Mouse (Mus musculus): ENCODE data around the gene Ddx4.
"Not testable (repeated sequence)": the region's sequence is repeated elsewhere in the genome, so short reads cannot be mapped to it uniquely, and the experiment has no call there.

Gene Ddx4

DNA sequence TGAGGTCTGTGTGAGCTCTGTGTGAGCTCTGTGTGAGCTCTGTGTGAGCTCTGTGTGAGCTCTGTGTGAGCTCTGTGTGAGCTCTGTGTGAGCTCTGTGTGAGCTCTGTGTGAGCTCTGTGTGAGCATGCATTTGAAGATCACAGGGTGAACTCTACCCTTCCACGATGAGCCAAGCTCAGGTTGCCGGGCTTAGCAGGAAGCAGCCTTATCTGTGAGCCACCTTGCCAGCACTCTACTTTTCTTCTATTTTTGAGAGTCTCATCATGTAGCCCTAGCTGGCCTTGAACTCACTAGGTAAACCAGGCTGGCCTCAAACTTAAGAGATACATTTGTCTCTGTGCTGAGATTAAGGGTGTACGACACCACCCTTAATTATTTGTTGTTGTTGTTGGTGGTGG is 15.8 kb downstream of the Ddx4 start:
- DNase-seq (ENCODE audit: low spot score) = no peak

DNA sequence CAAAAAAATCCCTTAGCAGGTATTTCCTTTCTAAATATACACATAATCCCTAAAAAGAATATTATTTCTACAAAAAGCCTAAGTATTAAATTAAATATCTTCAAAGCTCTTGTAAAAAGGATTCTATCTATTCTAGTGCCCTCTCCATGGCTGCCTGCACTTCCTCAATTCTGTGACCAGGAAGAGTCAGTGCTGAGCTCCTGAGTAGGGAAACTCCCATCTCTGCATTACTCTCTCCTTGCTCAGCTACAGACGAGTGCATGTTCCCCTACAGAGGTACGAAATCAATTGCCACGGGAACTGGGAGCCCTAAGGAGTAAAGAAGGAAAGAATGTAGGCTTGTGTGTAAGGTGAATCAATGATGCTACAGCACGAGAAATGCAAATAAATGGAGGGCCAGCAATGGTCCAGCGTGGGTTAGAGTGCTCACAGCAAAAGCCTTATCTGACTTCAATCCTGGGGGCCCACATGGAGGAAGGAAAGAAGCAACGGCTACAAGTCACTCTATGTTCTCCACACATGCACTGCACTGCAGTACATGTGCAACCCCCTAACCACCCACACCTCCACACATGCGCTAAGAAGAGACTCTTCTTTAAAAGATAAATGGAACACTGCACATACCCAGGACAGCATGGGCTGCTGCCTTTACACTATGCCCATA is 17.0 kb downstream of the Ddx4 start:
- no peak for DNase-seq (ENCODE audit: low spot score)

DNA sequence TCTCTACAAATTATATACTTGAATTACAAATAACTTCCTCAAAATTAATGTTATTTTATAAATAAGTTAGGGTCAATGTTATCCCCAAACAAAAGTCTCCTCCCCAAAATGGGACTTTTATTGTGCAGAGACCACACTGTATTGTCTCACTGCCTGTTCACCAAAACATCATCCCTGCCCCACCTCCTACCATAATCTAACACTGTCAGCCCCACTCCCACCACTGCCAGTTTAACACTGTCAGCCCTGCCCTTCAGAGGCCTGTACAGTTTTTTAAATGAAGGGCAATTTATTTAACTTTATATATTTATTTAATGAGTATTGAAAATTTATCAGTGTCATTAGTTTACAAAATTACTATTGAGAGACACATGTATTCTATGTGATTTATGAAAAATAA is 26.7 kb downstream of the Ddx4 start:
- DNase-seq (ENCODE audit: low spot score) = no peak

DNA sequence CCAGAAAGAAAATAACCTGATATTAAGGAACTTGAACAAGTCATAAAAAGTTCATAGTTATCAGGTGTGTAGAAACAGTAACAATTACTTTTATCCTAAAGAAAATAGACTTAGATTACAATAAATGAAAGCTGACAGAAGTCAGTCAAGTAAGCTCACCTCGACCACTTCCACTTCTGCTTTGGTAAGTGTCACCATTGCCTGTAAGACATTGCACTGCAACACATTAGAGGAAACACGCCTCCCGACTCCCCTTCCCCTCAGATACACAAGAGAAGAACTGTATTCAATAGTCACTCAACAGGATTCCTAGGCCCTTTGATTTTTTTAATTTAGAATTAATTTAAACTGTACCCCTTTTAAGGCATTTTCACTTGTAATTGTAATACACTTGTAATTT is 27.7 kb downstream of the Ddx4 start:
- DNase-seq (ENCODE audit: low spot score) = no peak

DNA sequence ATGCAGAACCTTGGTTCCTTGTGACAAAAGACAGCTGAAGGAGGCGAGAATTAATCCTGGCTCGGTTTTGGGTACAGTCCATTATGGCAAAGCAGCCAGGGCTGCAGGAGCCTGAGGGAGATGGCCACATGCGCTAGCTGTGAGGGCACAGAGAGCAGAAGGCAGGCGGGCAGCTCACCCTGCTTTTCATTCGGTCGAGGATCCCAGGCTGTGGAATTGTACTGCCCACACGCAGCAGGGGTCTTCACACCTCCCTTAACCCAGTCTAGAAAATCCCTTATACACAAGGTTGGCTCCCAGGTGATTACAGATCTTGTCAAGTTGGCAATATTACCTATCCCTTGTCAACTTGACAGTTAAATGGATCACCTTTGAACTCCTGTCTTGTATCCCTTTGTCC is 28.6 kb downstream of the Ddx4 start:
- no peak for DNase-seq (ENCODE audit: low spot score)

DNA sequence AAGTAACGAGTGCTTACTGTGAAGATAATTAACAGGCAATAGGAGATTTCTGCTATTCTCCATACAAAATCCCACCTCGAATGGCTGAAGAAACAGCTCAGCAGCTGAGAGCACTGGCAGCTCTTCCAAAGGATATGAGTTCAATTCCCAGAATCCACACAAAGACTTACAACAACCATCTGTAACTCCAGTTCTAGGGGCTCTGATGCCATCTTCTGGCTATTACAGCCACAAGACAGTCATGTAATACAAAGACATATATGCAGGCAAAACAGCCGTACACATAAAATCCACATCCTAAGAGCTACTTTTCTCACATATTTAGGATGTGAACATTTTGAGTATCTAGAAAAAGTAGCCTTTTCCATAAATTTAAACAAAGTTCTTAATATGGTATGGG is 30.7 kb downstream of the Ddx4 start:
- no peak for DNase-seq (ENCODE audit: low spot score)

DNA sequence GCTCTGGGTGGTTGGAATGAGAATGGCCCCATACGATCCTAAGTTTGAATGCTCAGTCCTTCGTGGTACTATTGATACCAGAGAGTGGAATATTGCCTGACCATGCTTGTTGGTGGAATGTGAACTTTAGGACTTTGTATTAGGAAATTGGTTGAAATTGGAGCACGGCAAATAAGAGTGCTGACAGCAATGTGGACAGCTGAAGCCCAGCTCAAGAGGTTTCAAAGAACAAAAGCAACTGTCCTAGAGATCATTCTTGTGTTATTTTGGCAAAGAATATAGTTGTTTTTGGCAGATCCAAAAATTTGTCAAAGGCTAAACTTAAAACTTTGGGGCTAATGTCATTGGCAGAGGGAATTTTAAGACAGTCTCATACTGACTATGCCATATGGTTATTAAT is 43.7 kb downstream of the Ddx4 start:
- DNase-seq (ENCODE audit: low spot score) = no peak

DNA sequence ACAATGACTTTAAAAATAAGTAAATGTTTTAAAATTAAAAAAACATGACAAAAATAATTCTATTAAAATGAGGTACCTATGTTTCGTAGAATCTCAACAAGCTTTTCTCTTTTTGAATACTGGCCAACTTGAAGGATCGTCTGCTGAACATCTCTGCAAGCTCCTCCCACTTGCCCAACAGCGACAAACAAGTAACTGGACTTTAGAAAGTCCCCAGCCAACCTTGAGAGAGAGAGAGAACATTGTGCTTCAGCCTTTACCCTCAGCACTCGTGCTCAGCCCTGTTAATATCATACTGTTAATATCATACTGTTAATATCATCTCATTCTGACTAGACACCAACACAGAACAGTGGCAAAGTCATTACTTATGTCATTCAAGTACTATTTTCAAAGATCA is 47.9 kb downstream of the Ddx4 start:
- DNase-seq (ENCODE audit: low spot score) = no peak

DNA sequence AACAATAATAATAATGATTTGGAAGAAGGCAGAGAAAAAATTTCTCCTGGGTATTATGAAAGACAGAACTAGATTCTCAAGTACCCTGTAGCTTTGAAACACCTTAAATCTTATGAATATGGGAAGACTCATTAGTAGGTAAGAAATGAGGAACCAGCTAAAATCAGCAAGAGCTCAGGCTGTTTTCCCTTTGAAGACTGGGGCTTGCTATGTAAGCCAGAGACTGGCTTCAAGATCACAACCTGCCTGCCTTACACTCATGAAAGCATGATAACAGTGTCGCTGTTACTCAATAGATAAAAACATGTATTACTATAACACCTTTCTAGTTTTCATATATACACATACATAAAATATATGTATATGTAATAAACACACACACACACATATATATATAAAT is 48.4 kb downstream of the Ddx4 start:
- no peak for DNase-seq (ENCODE audit: low spot score)

DNA sequence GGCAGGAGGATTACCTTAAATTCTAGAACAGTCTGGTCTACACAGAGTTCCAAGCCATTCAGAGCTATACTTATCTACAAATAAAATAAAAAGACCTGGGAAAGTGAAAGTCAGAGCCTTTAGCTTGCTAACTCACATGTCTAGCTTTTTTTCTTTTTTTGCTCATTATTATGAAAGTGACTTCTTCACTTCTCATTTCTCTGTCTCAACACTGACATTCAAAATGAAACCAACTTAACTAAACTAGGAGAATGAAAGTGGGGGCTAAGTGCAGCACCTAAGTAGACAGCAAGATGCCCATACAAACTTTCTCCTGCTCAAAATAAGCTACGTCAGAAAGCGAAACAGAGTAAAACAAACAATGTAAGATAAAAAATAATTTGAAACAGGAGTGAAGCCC is 49.7 kb downstream of the Ddx4 start:
- DNase-seq (ENCODE audit: low spot score) = no peak

DNA sequence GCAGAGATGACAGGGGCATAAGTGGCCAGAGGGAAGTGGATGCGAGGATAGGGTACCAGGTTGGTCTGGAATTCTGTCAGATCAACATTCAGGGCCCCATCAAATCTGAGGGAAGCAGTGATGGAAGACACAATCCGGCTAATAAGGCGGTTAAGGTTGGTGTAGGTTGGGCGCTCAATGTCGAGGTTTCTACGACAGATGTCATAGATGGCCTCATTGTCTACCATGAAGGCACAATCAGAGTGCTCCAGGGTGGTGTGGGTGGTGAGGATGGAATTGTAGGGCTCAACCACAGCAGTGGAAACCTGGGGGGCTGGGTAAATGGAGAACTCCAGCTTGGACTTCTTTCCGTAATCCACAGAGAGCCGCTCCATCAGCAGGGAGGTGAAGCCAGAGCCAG is 58.0 kb downstream of the Ddx4 start, which contains the start of gene Il31ra:
Gene Il31ra, minus strand, starts transcription at position 101 of the 400 bp plus-strand sequence.
- DNase-seq (ENCODE audit: low spot score) = not testable (repeated sequence)

DNA sequence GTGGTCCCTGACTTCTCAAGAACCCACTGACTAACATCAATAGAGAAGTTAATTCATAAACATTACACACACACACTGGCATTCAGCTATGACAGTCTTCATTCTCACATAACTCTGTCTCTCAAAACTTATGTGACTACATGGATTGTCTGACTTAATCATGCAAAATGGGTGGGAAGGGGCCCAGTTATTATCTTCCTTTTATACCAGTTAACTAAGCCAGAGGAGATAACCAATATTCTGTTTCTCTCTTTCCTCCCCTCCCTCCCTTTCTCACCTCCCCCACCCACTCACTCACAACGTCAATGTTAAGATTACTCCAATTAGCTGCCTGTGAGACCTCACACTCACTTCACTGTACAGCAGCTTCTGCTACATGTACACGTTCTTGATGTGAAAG is 62.0 kb downstream of the Ddx4 start:
- no peak for DNase-seq (ENCODE audit: low spot score)

DNA sequence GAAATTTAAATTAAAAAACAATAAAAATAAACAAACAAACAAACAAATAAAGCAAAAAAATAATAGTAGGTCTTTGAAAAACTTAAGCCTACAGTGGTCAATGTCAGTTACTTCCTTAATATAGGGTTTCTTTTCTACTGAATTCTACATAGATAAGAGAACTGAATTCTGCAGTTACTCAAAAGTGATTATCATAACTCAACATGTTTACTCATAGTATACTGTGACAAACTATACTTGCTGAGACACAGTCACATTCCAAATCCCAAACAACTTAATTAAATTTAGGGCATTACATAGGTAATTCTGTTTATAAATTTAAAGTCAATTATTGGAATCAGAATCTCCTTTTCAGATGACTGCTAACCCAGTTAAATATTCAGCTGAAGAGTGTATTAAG is 62.6 kb downstream of the Ddx4 start:
- no peak for DNase-seq (ENCODE audit: low spot score)

DNA sequence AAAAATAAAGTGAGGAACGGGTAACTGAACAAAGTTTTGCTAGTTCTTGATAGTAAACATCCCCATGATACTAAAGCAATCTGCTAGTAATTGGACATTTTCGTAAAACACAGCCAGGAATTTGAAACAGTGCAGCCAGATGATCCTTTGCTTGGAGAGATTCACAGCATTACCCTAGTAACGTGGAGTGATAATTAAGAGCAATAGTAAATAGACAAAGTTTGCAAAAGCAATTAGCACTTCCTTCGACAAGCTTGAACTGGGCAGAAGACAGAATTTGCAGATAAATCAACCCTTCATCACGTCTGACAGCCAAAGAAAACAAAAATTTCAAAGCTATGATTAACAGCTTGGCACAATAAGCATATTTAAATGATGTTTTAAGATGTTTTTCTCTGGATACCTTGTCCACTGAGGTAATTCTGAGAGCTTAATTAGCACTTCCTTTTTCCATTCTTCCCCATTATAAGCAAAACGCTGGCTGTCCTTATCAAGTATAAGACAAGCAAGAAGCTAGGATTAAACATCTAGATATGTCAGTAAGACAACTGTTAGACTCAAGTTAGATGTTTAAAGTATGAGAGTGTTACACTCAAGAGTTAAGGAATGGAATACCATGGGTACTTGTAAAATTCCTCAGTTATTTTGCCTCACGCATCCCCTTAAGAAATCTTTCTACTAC is 67.6 kb downstream of the Ddx4 start:
- no peak for DNase-seq (ENCODE audit: low spot score)

DNA sequence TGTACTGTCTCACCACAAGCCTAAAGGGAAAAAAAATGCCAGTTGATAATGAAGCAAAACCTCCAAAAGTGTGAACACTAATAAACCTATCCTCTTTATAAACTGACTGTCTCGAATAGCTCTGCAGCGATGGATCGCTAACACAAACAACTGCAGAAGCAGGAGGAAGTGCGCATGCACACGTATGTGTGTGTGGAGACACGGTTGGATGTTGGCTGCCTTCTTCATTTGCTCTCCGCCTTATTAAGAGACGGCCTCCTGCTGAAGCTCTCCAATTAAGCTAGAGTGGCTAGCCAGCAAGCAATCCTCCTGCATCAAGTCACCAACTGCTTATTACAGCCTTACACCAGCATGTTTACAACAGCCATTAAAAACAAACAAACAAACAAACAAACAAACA is 70.0 kb downstream of the Ddx4 start:
- DNase-seq (ENCODE audit: low spot score) = no peak

DNA sequence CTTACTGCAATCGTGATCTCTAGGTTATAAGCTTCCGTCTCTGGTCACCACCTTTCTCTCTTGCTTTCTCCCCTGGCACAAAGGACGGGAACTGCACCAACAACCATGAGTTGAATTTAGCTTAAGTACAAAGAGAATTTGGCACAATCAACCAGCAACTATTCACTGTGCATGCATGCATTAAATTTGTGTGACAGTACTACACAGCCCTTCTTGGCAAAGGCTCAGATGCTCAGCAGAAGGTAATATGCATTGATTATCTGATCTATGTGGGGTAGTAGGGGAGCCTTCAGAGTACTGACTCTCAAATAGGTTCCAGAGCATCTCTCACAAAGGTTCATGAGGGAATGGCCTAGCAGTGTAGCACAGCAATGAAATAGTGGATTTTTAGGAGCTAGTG is 70.5 kb downstream of the Ddx4 start:
- no peak for DNase-seq (ENCODE audit: low spot score)

DNA sequence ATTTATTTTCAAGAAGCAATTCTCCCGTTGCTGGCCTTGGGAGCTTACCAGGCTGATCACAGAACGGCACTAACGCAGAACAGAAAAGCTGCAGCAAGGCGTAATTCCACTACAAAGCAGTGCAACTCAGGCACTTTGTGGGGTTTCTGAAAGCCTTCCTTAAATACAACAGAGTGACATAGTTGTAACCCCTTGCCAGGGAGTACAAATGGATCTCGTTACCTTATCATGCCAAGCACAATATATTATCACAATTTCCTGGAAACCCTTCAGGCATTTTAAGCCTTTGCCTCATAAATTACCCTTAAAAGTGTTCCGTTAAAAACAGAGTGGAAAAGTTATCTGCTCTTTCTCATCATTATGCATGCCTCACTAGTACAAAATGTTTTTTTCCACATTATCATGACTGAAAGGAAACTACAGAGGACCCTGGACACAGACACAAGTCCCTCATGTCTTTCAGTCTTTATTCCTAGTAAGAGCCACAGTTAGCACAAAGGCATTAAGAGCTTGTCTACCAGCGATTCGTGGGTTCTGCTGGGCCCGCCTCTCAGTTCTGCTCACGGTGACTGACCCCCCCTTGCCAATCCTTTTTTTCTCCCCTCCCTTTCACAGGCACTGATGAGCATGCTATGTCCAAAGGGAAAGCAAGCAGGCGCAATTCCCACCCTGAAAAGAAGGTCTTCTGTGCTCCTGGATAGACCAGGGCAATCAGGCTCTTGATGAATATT is 71.5 kb downstream of the Ddx4 start:
- no peak for DNase-seq (ENCODE audit: low spot score)

DNA sequence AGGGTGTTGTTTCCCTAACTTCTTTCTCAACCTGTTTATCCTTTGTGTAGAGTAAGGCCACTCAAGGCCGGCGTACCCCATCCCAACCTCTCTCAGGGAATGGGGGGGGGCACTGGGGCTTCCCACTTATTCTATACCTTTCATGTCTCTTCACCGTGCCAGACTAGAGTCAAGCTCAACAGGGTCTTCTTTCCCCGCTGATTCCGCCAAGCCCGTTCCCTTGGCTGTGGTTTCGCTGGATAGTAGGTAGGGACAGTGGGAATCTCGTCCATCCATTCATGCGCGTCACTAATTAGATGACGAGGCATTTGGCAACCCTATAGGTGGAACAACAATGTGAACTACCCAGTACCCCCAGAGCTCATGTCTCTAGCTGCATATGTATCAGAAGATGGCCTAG is 74.2 kb downstream of the Ddx4 start:
- not testable (repeated sequence) for DNase-seq (ENCODE audit: low spot score)

DNA sequence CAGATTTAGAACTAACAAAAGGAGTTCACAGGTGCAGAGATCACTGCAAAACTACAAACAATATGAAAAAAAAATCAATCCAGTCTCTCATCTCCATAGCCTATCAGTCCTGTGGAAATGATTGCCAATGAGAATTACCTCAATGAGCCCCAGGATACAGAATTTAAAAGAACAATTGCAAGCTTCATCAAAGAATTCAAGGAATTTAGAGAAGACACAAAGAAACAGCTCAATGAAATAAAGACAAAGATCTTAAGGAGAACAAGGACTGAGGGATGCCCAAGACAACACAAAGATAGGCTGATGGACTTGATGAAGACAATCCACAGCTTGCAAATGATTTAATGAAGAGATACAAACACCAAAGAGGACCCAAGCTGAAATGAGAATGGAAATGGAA is 78.5 kb downstream of the Ddx4 start:
- DNase-seq (ENCODE audit: low spot score) = no peak

DNA sequence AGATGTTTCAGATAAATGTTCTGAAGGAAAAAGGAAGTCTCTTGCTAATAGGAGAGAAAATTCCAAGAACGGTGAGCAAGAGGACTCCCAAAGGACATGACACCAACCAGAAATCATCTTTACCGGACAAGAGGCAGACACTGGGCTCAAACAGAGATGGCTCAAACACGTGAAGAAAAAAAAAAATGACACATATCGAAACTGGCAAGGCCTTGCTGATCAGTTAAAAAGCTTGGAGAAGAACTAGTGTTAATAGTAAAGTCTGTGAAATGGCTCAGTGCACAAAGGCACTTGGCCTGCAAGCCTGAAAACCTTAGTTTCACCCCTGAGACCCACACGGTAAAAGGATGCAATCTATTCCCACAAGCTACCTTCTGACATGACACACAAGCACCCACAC is 81.5 kb downstream of the Ddx4 start:
- DNase-seq (ENCODE audit: low spot score) = no peak

DNA sequence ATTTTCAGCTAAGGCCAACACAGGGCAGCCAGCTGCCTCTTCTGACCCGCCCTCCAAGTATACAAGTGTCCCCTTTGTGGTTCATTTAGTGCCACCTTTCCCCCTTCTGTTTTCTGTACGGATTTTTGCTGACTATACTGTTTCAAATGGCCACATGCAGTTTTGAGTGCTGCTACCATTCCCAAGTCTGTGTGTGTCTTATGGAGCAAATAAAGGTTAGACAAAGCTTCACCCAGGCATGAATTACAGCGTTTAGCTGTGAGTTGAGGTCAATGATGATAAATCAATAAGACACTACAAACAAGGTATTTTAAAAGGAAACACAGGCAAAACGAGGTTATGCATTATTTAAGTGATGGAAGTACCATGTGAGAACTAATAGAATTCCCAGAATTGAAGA is 82.7 kb downstream of the Ddx4 start:
- no peak for DNase-seq (ENCODE audit: low spot score)

DNA sequence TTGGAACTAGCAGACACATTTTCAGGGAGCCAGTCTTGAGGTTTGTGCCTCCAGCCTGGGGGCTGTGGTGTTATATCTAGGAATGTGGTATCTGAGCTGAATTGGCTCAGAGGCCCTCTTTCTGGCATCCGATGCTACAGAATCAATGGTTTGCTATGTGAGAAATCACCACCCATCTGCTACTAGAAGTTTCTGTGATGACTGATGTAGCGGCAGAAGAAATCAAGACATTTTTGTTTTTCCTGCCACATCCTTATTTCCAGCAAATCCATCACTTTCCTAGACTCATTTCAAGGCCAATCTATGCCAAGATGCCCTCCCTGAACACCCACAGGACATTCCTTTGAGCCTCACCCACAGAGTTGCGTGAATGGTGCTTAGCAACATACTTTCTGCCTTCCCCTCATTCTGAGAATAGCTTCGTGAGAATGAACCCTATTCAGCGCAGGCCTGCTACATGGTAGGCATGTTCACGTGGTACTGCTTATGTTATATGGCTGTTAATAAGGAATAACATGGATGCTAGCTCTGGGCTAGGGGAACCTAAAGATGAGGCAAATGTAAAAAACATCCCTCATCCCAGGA is 91.6 kb downstream of the Ddx4 start:
- no peak for DNase-seq (ENCODE audit: low spot score)

DNA sequence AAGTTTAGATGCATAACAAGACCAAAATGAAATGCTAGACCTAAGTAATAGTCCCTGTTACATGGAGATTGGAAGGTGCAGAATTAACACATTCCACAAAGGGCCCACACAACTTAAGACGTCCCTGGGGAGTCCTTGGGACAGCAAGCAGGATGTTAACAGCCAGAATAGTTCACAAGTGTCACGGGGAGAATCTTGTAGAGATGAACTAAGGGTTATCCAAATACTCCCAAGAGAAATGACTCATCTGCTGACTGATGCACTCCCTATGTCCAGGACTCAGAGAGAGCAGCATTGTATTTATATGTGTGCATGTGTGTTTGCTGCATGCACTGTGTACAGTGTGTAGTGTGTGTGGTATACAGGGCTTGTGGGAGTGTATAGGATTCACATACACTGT is 95.8 kb downstream of the Ddx4 start:
- no peak for DNase-seq (ENCODE audit: low spot score)

All from yolk sac, embryonic 10.5 days (tissue).